Mouse (Mus musculus) erythroblast, embryonic 14.5 days (primary cell): Measurements from ENCODE around the gene Sp3.

Experiments used
- GATA1 ChIP-seq: IDR thresholded peaks from 2 replicates; pipeline ENCODE4 v1.6.1; 2012; ENCODE audit warnings: low read length, inconsistent platforms, mixed read lengths
- TAL1 ChIP-seq: IDR thresholded peaks from 3 replicates; pipeline ENCODE4 v1.6.1; 2012; ENCODE audit warnings: low read length, inconsistent platforms, mixed read lengths

- no peak for TF ChIP-seq GATA1
- TF ChIP-seq TAL1: no peak
Measured at GRCm38 (mm10) chr2:72913458-72913760, 66.8 kb downstream of the Sp3 start.
